Comparison of ENCODE assay signal across 13 mouse cellular contexts in the genomic region with DNA sequence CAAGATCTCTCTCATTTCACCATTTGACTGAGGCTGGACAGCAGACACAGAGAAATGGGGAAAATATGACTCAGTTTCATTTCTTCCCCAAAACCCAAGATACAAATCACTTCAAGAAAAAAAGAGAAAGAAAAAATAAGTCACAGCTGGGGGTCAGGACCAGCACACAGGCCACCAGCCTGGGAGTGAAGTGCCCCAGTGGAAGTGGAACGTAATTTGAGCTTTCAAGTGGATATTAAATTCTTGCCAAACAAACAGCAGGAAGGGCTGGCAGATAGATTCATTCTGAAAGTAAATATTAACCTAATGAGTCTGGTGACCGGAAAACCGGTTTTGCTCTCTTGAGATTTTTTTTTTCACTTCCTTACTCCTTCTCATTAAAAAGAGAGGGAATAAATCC.
A peak's percentile ranks its signal among the peaks of the same experiment; 100 is the strongest.
DNase-seq lines count a peak whose midpoint lies in the region; ATAC-seq and TF ChIP-seq lines count a peak whose summit lies in the region.
"Had no signal": no experiment of that assay in that cellular context is flagged by ENCODE, and none has a peak within 500 bp of the region (broad histone marks: within the 10 kb centered on the region; RNA-seq: fewer than 3 reads in every experiment).

No protein-coding gene starts in this region.

- no peak overlapping the region for H3K4me2 ChIP-seq in kidney, embryonic 16.5 days (replicated peaks; ENCODE audit: low read depth, low read length)
- H3K4me2 ChIP-seq in kidney, embryonic 14.5 days (replicated peaks; ENCODE audit: low read depth, low read length) = no peak overlapping the region
- no peak overlapping the region for H3K4me2 ChIP-seq in stomach, embryonic 16.5 days (ENCODE audit: low read depth, low read length)
- H3K4me2 ChIP-seq: hindbrain, embryonic 14.5 days; limb, embryonic 13.5 days; midbrain, embryonic 12.5 days had no signal

- H3K36me3 ChIP-seq in kidney, embryonic 16.5 days (ENCODE audit: insufficient read depth, low read length) = no peaks in the 10 kb centered on the region
- H3K36me3 ChIP-seq in kidney, embryonic 14.5 days (ENCODE audit: control insufficient read depth, insufficient read depth, low read length) = no peaks in the 10 kb centered on the region
- H3K36me3 ChIP-seq in stomach, embryonic 16.5 days (ENCODE audit: control insufficient read depth, insufficient read depth, low read length) = no peaks in the 10 kb centered on the region

- H3K4me3 ChIP-seq in kidney, embryonic 16.5 days (ENCODE audit: low read length) = no peak overlapping the region
- no peak overlapping the region for H3K4me3 ChIP-seq in kidney, embryonic 14.5 days (ENCODE audit: low read length)
- peak overlapping the region; percentile 25 for H3K4me3 ChIP-seq in lung, adult 2 months (replicated peaks; ENCODE audit: extremely low read depth, low read depth, low read length)
- H3K4me3 ChIP-seq in stomach, embryonic 16.5 days (replicated peaks; ENCODE audit: low read length) = no peak overlapping the region
- H3K4me3 ChIP-seq: limb, embryonic 13.5 days; midbrain, embryonic 12.5 days had no signal

- WGBS in kidney, embryonic 16.5 days = 27% methylated on average over 3 of the region's 3 CpGs
- 18% methylated on average over 3 of the region's 3 CpGs for WGBS in kidney, embryonic 14.5 days
- whole genome bisulfite sequencing in lung, adult 2 months = 13% methylated on average over 3 of the region's 3 CpGs
- WGBS in stomach, embryonic 16.5 days = 35% methylated on average over 3 of the region's 3 CpGs

- H3K9me3 ChIP-seq in kidney, embryonic 16.5 days (ENCODE audit: low read length) = peaks cover 7% of the 10 kb centered on the region; the same call in 1 of the 2 replicates
- H3K9me3 ChIP-seq in kidney, embryonic 14.5 days (ENCODE audit: control insufficient read depth, low read length) = 0 out of 2 replicates have a peak, but pooled peaks cover 3% of the 10 kb centered on the region
- H3K9me3 ChIP-seq in stomach, embryonic 16.5 days (replicated peaks; ENCODE audit: control insufficient read depth, low read length) = peaks cover 3% of the 10 kb centered on the region

- H3K9ac ChIP-seq in kidney, embryonic 16.5 days (replicated peaks; ENCODE audit: low read length) = no peak overlapping the region
- no peak overlapping the region for H3K9ac ChIP-seq in kidney, embryonic 14.5 days (ENCODE audit: low read depth, low read length)
- H3K9ac ChIP-seq in stomach, embryonic 16.5 days (ENCODE audit: low read length) = no peak overlapping the region
- H3K9ac ChIP-seq: hindbrain, embryonic 14.5 days; limb, embryonic 13.5 days; midbrain, embryonic 12.5 days had no signal

- H3K4me1 ChIP-seq in kidney, embryonic 16.5 days (ENCODE audit: insufficient read depth, low read length) = peaks cover 6% of the 10 kb centered on the region
- 0 out of 2 replicates have a peak, but pooled peaks cover 6% of the 10 kb centered on the region for H3K4me1 ChIP-seq in kidney, embryonic 14.5 days (ENCODE audit: control insufficient read depth, insufficient read depth, low read length)
- H3K4me1 ChIP-seq in lung, adult 2 months (ENCODE audit: control insufficient read depth, insufficient read depth, low read length) = peaks cover 20% of the 10 kb centered on the region
- H3K4me1 ChIP-seq in stomach, embryonic 16.5 days (ENCODE audit: control insufficient read depth, insufficient read depth, low read length) = no peaks in the 10 kb centered on the region
- H3K4me1 ChIP-seq: midbrain, embryonic 12.5 days had no signal

- no peak for TF ChIP-seq POLR2A in lung, adult 2 months (IDR thresholded peaks at IDR 0.05; ENCODE audit: borderline replicate concordance, extremely low read depth, low read depth, low read length)

- no peaks in the 10 kb centered on the region for H3K27me3 ChIP-seq in kidney, embryonic 16.5 days (ENCODE audit: insufficient read depth, low read length)
- no peaks in the 10 kb centered on the region for H3K27me3 ChIP-seq in kidney, embryonic 14.5 days (ENCODE audit: control insufficient read depth, insufficient read depth, low read length)
- H3K27me3 ChIP-seq in stomach, embryonic 16.5 days (ENCODE audit: control insufficient read depth, insufficient read depth, low read length) = no peaks in the 10 kb centered on the region
- H3K27me3 ChIP-seq: limb, embryonic 13.5 days; midbrain, embryonic 12.5 days had no signal

- ATAC-seq in kidney, embryonic 16.5 days (ENCODE audit: low FRiP score, low TSS enrichment) = no peak
- no peak for ATAC-seq in kidney, embryonic 14.5 days (ENCODE audit: low FRiP score, low TSS enrichment)
- no peak for ATAC-seq in stomach, embryonic 16.5 days (ENCODE audit: insufficient read depth, low FRiP score)
- ATAC-seq in megakaryocyte progenitor cell, adult 5-6 weeks (replicated peaks; ENCODE audit: poor library complexity) = no peak
- ATAC-seq: forebrain, embryonic 16.5 days had no signal

- DNase-seq in Muller cell, postnatal 12 days (ENCODE audit: inconsistent ontology term) = peak; percentile 56
- DNase-seq in lung, adult 2 months = no peak
- no peak for DNase-seq in natural killer cell, adult 2 months (ENCODE audit: low spot score in 2 of 2)
- DNase-seq: heart, postnatal 10 days; layer of hippocampus, postnatal 36 days had no signal

- 0 out of 2 replicates have a peak overlapping the region, but pooled peaks have one; percentile 11 for H3K27ac ChIP-seq in kidney, embryonic 16.5 days (ENCODE audit: low read length)
- H3K27ac ChIP-seq in kidney, embryonic 14.5 days (ENCODE audit: low read depth, low read length) = no peak overlapping the region; the same call in 1 of the 2 replicates
- H3K27ac ChIP-seq in stomach, embryonic 16.5 days (ENCODE audit: low read length) = peak overlapping the region; percentile 18; the same call in 1 of the 2 replicates
- H3K27ac ChIP-seq: hindbrain, embryonic 14.5 days; limb, embryonic 13.5 days had no signal

- TF ChIP-seq CTCF in lung, adult 2 months (IDR thresholded peaks at IDR 0.05; ENCODE audit: insufficient read depth, low read length) = peak; percentile 13; the same call in 1 of the 2 replicates
